Mouse (Mus musculus) C2C12 (cell line): ENCODE measurements around the gene Ptges3. TPM values are rescaled to one million over a fixed set of nuclear protein-coding genes. Genes with fewer than 3 reads are reported as not detected.
A peak's percentile ranks its signal among the peaks of the same experiment; 100 is the strongest.

Experiments
- H3K27me3 ChIP-seq: one replicate; pipeline ENCODE4 v1.6.1; 2011; ENCODE audit not compliant: control insufficient read depth, insufficient read depth, insufficient read length
- H3K36me3 ChIP-seq: one replicate; pipeline ENCODE4 v1.6.1; 2011; ENCODE audit not compliant: control insufficient read depth, insufficient read depth
- H3K4me3 ChIP-seq: one replicate; pipeline ENCODE4 v1.5.1; 2011; ENCODE audit warnings: mild to moderate bottlenecking, control low read depth; ENCODE audit not compliant: poor library complexity, insufficient read depth, severe bottlenecking
- H3K79me2 ChIP-seq: one replicate; pipeline ENCODE4 v1.6.1; 2011; ENCODE audit not compliant: control insufficient read depth, insufficient read depth
- H3K79me3 ChIP-seq: one replicate; pipeline ENCODE4 v1.6.1; 2011; ENCODE audit warnings: low read depth, control low read depth
- H3ac ChIP-seq: one replicate; pipeline ENCODE3; 2011; ENCODE audit warnings: low read depth; ENCODE audit not compliant: control insufficient read depth, insufficient read length
- CEBPB ChIP-seq: IDR thresholded peaks from one replicate; pipeline ENCODE4 v1.6.1; 2011; ENCODE audit warnings: low read depth, mild to moderate bottlenecking, control low read depth, moderate library complexity
- CTCF ChIP-seq: IDR thresholded peaks from one replicate; pipeline ENCODE4 v1.5.1; 2011; ENCODE audit not compliant: control insufficient read depth, insufficient read depth, insufficient read length
- FOSL1 ChIP-seq: IDR thresholded peaks from one replicate; pipeline ENCODE4 v1.8.0; 2011; ENCODE audit warnings: mild to moderate bottlenecking, low read length; ENCODE audit not compliant: poor library complexity, insufficient read depth, severe bottlenecking
- MAX ChIP-seq: IDR thresholded peaks from one replicate; pipeline ENCODE4 v1.6.1; 2011; ENCODE audit warnings: mild to moderate bottlenecking, control low read depth
- MYOD1 ChIP-seq: IDR thresholded peaks from one replicate; pipeline ENCODE4 v1.6.1; 2011; ENCODE audit warnings: low read depth; ENCODE audit not compliant: control insufficient read depth, insufficient read length
- MYOG ChIP-seq: IDR thresholded peaks from one replicate; pipeline ENCODE4 v1.6.1; 2011; ENCODE audit not compliant: control insufficient read depth, insufficient read length; ENCODE audit errors: extremely low read depth
- USF1 ChIP-seq: IDR thresholded peaks from one replicate; pipeline ENCODE4 v1.6.1; 2011; ENCODE audit warnings: low read depth, mild to moderate bottlenecking, control low read depth, moderate library complexity
- polyA plus RNA-seq: library from polyadenylated mRNA; unstranded; fragments of >200 nt; fragmentation: generic; extraction: Trizol; gene quantifications from one replicate; pipeline ENCODE4 v1.2.1, GENCODE M21; 2012; ENCODE audit warnings: missing spikeins

Gene Ptges3
- polyA plus RNA-seq, 1 experiment: 133 TPM

- Histone ChIP-seq H3K79me2 (peaks cover 23% of the 10 kb centered on the region), H3K4me3 (peak overlapping the region; percentile 55), H3K27me3 (no peaks in the 10 kb centered on the region), H3ac (peak overlapping the region; percentile 75), H3K36me3 (peaks cover 30% of the 10 kb centered on the region), H3K79me3 (peaks cover 8% of the 10 kb centered on the region)
- TF ChIP-seq USF1: no peak
- TF ChIP-seq CTCF: peak; percentile 44
- no peak for TF ChIP-seq CEBPB
- no peak for TF ChIP-seq MYOG
- no peak for TF ChIP-seq MYOD1
Measured at GRCm38 (mm10) chr10:128092506-128093495, 34.0 kb downstream of the Ptges3 start.

- Histone ChIP-seq H3K36me3 (peaks cover 21% of the 10 kb centered on the region), H3K27me3 (no peaks in the 10 kb centered on the region), H3K79me3 (peaks cover 13% of the 10 kb centered on the region), H3K4me3 (peak overlapping the region; percentile 55), H3ac (peak overlapping the region; percentile 67), H3K79me2 (peaks cover 24% of the 10 kb centered on the region)
- TF ChIP-seq MYOG (no peak), MYOD1 (peak; percentile 3), CEBPB (no peak), FOSL1 (no peak), USF1 (no peak)
Measured at GRCm38 (mm10) chr10:128093496-128094294, 34.9 kb downstream of the Ptges3 start.

- TF ChIP-seq FOSL1: no peak
- TF ChIP-seq USF1: no peak
- no peak for TF ChIP-seq MAX
- no peak for TF ChIP-seq CEBPB
- no peak for TF ChIP-seq MYOG
- TF ChIP-seq CTCF: no peak
- no peak for TF ChIP-seq MYOD1
- H3K4me3 ChIP-seq: no peak overlapping the region
- H3K36me3 ChIP-seq: peaks cover 13% of the 10 kb centered on the region
- peaks cover 17% of the 10 kb centered on the region for H3K79me3 ChIP-seq
- H3K79me2 ChIP-seq: peaks cover 31% of the 10 kb centered on the region
- H3K27me3 ChIP-seq: no peaks in the 10 kb centered on the region
- H3ac ChIP-seq: no peak overlapping the region
Measured at GRCm38 (mm10) chr10:128094340-128094968, 35.7 kb downstream of the Ptges3 start.

- Histone ChIP-seq H3K27me3 (no peaks in the 10 kb centered on the region), H3K79me3 (peaks cover 23% of the 10 kb centered on the region), H3K36me3 (peaks cover 7% of the 10 kb centered on the region), H3K4me3 (no peak overlapping the region), H3K79me2 (peaks cover 38% of the 10 kb centered on the region), H3ac (no peak overlapping the region)
- TF ChIP-seq CEBPB (no peak), FOSL1 (no peak), MYOG (no peak), CTCF (no peak), MYOD1 (no peak), MAX (no peak), USF1 (no peak)
Measured at GRCm38 (mm10) chr10:128095003-128095636, 36.4 kb downstream of the Ptges3 start.

- TF ChIP-seq MYOD1 (no peak), CEBPB (no peak), CTCF (no peak), USF1 (no peak), MAX (no peak), FOSL1 (no peak), MYOG (no peak)
- peaks cover 5% of the 10 kb centered on the region for H3K36me3 ChIP-seq
- peak overlapping the region; percentile 89 for H3K4me3 ChIP-seq
- peaks cover 34% of the 10 kb centered on the region for H3K79me3 ChIP-seq
- no peaks in the 10 kb centered on the region for H3K27me3 ChIP-seq
- peaks cover 50% of the 10 kb centered on the region for H3K79me2 ChIP-seq
- H3ac ChIP-seq: peak overlapping the region; percentile 24
Measured at GRCm38 (mm10) chr10:128096313-128096692, 37.5 kb downstream of the Ptges3 start.
